11 mouse cellular contexts compared by ENCODE assay signal in the genomic region with DNA sequence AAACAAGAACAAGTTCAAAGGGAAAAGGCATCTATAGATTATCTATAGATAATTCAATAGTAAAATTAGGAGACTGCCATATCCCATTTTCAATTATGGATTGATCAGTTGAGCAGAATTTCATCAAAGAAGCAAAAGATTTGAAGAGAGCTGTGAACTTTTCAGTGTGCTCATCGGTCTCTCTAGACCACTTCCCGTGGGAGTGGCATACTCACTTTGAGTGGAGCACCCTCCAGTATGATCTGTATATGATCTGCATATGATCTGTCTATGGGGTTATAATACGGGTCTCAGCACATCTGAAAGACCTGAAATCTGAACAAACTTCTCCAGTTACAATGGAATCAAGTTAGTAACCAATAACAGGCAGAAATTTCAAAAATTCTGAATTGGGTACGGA.
"Had no signal": no experiment of that assay in that cellular context is flagged by ENCODE, and none has a peak within 500 bp of the region (broad histone marks: within the 10 kb centered on the region; RNA-seq: fewer than 3 reads in every experiment).

No protein-coding gene starts in this region.

- ATAC-seq: midbrain, embryonic 13.5 days; midbrain, embryonic 16.5 days had no signal

- DNase-seq: kidney, adult 8-10 months; kidney, postnatal 10 days; kidney, postnatal 36 days; left cerebral cortex, postnatal 4 days; lung, adult 18-20 months; lung, postnatal 10 days; lung, postnatal 36 days; thymus, adult 2 months; thymus, postnatal 25 days had no signal
